Mouse (Mus musculus) CH12.LX (cell line): ENCODE measurements around the gene Hoxd3. TPM values are rescaled to one million over a fixed set of nuclear protein-coding genes. Genes with fewer than 3 reads are reported as not detected.

Experiments
- DNase-seq: peaks from one replicate; pipeline ENCODE4 v3.0.0-alpha.2; 2013; ENCODE audit errors: extremely low read depth
- H3K27ac ChIP-seq: 2 replicates; pipeline ENCODE4 v1.5.1; 2012; ENCODE audit warnings: low read depth, mild to moderate bottlenecking, control low read depth, moderate library complexity; ENCODE audit not compliant: insufficient read depth
- H3K27me3 ChIP-seq: replicated peaks from 2 replicates; pipeline ENCODE3; 2012; ENCODE audit warnings: inconsistent platforms
- H3K36me3 ChIP-seq, 2 experiments: replicated peaks in 1 of 2; 2 replicates each; pipeline versions ENCODE3 to v1.6.1; 2012; ENCODE audit warnings: inconsistent platforms in 1 of 2, low read length in 1 of 2, mild to moderate bottlenecking in 1 of 2, mixed read lengths in 1 of 2, moderate library complexity in 1 of 2; ENCODE audit not compliant: control insufficient read depth in 1 of 2, insufficient read depth in 1 of 2
- H3K4me1 ChIP-seq, 2 experiments: 2 replicates each; pipeline ENCODE4 v1.6.1; 2012; ENCODE audit warnings: inconsistent platforms in 1 of 2, moderate library complexity in 1 of 2; ENCODE audit not compliant: insufficient read depth in 2 of 2, control insufficient read depth in 1 of 2
- H3K4me2 ChIP-seq: 2 replicates; pipeline ENCODE4 v1.6.1; 2012; ENCODE audit warnings: low read depth, mild to moderate bottlenecking, control low read depth; ENCODE audit not compliant: poor library complexity, insufficient read depth, severe bottlenecking
- H3K4me3 ChIP-seq, 3 experiments: fragments of 150-350 bp in 1 of 3; sonication (generic) in 1 of 3; replicated peaks in 1 of 3; 2 replicates each; pipeline versions ENCODE3 to v1.5.1; 2011 to 2012; ENCODE audit warnings: low read depth in 2 of 3, low read length in 2 of 3, mild to moderate bottlenecking in 2 of 3, moderate library complexity in 2 of 3, control low read depth in 1 of 3, improper control_type of control experiment in 1 of 3, inconsistent platforms in 1 of 3, mixed read lengths in 1 of 3; ENCODE audit not compliant: poor library complexity in 1 of 3
- H3K79me2 ChIP-seq: replicated peaks from 2 replicates; pipeline ENCODE4 v1.6.1; 2012; ENCODE audit warnings: mild to moderate bottlenecking, moderate library complexity; ENCODE audit not compliant: control insufficient read depth, poor library complexity, insufficient read depth, severe bottlenecking; ENCODE audit errors: extremely low read depth
- H3K9ac ChIP-seq: 2 replicates; pipeline ENCODE4 v1.6.1; 2012; ENCODE audit warnings: low read depth, mild to moderate bottlenecking, control low read depth, moderate library complexity; ENCODE audit not compliant: insufficient read depth
- H3K9me3 ChIP-seq: replicated peaks from 2 replicates; pipeline ENCODE3; 2012; ENCODE audit warnings: low read length, inconsistent platforms, mixed read lengths
- CHD1 ChIP-seq: IDR thresholded peaks from 2 replicates; pipeline ENCODE4 v1.6.1; 2012; ENCODE audit warnings: low read depth, low read length, improper control_type of control experiment, inconsistent platforms
- ELF1 ChIP-seq: IDR thresholded peaks from 2 replicates; pipeline ENCODE4 v1.6.1; 2014; ENCODE audit warnings: low read depth, mild to moderate bottlenecking, inconsistent platforms, low read length, improper control_type of control experiment
- GABPA ChIP-seq: IDR thresholded peaks from 2 replicates; pipeline ENCODE4 v1.6.1; 2012; ENCODE audit warnings: low read depth, low read length, improper control_type of control experiment, inconsistent platforms; ENCODE audit not compliant: insufficient replicate concordance
- JUN ChIP-seq: IDR thresholded peaks from 2 replicates; pipeline ENCODE4 v1.6.1; 2011; ENCODE audit warnings: low read depth, mild to moderate bottlenecking, low read length, improper control_type of control experiment, moderate library complexity; ENCODE audit not compliant: insufficient read depth
- JUND ChIP-seq: conservative IDR thresholded peaks from 2 replicates; pipeline ENCODE4 v1.6.1; 2011; ENCODE audit warnings: low read depth, low read length, improper control_type of control experiment
- KAT2A ChIP-seq: IDR thresholded peaks from 2 replicates; pipeline ENCODE4 v1.6.1; 2012; ENCODE audit warnings: low read length, improper control_type of control experiment, inconsistent platforms; ENCODE audit not compliant: insufficient replicate concordance
- MAZ ChIP-seq: IDR thresholded peaks from 2 replicates; pipeline ENCODE4 v1.6.1; 2012; ENCODE audit warnings: low read depth, mild to moderate bottlenecking, inconsistent platforms, low read length, improper control_type of control experiment, moderate library complexity
- MXI1 ChIP-seq: IDR thresholded peaks from 2 replicates; pipeline ENCODE4 v1.6.1; 2011; ENCODE audit warnings: mild to moderate bottlenecking, low read depth, low read length, improper control_type of control experiment
- MYC ChIP-seq: IDR thresholded peaks from 2 replicates; pipeline ENCODE4 v1.6.1; 2011; ENCODE audit warnings: low read depth, mild to moderate bottlenecking, improper control_type of control experiment, low read length
- NELFE ChIP-seq: IDR thresholded peaks from 2 replicates; pipeline ENCODE4 v1.6.1; 2011; ENCODE audit warnings: low read depth, low read length, improper control_type of control experiment
- NRF1 ChIP-seq: IDR thresholded peaks from 2 replicates; pipeline ENCODE4 v1.6.1; 2014; ENCODE audit warnings: low read depth, mild to moderate bottlenecking, inconsistent platforms, low read length, improper control_type of control experiment, moderate library complexity
- PAX5 ChIP-seq: IDR thresholded peaks from 2 replicates; pipeline ENCODE4 v1.6.1; 2012; ENCODE audit warnings: low read length, inconsistent platforms, mixed read lengths
- POLR2A ChIP-seq: IDR thresholded peaks from 2 replicates; pipeline ENCODE4 v1.6.1; 2011; ENCODE audit warnings: low read depth, mild to moderate bottlenecking, improper control_type of control experiment, low read length
- POLR2AphosphoS2 ChIP-seq: IDR thresholded peaks from 2 replicates; pipeline ENCODE4 v1.6.1; 2011; ENCODE audit warnings: low read depth, low read length, improper control_type of control experiment
- RCOR1 ChIP-seq: conservative IDR thresholded peaks from 2 replicates; pipeline ENCODE4 v1.6.1; 2012; ENCODE audit warnings: low read depth, mild to moderate bottlenecking, inconsistent platforms, low read length, improper control_type of control experiment
- SIN3A ChIP-seq: IDR thresholded peaks from 2 replicates; pipeline ENCODE4 v1.6.1; 2012; ENCODE audit warnings: low read length, improper control_type of control experiment, inconsistent platforms
- TBP ChIP-seq: conservative IDR thresholded peaks from 2 replicates; pipeline ENCODE4 v1.6.1; 2011; ENCODE audit warnings: low read depth, low read length, improper control_type of control experiment
- USF1 ChIP-seq: IDR thresholded peaks from 2 replicates; pipeline ENCODE4 v1.6.1; 2014; ENCODE audit warnings: low read depth, mild to moderate bottlenecking, inconsistent platforms, low read length, improper control_type of control experiment
- USF2 ChIP-seq: conservative IDR thresholded peaks from 2 replicates; pipeline ENCODE4 v1.6.1; 2011; ENCODE audit warnings: low read depth, low read length, improper control_type of control experiment
- ZC3H11A ChIP-seq: IDR thresholded peaks from 2 replicates; pipeline ENCODE4 v1.6.1; 2012; ENCODE audit warnings: low read depth, mild to moderate bottlenecking, inconsistent platforms, low read length, improper control_type of control experiment
- ZMIZ1 ChIP-seq: IDR thresholded peaks from 2 replicates; pipeline ENCODE4 v1.6.1; 2012; ENCODE audit warnings: low read depth, mild to moderate bottlenecking, inconsistent platforms, low read length, improper control_type of control experiment
- dilution Hi-C: fragments of 300-500 bp; cut with MboI; formaldehyde crosslinking; loops from 2 replicates; pipeline ENCODE4 v1.14.3; 2020; ENCODE audit warnings: low sequenced_read_pairs; ENCODE audit not compliant: extremely low pct_unique_long_range_greater_than_20kb, extremely low pct_ligation_motif_present
- in situ Hi-C: fragments of 300-500 bp; cut with MboI; formaldehyde crosslinking; loops from 3 replicates; pipeline ENCODE4 v1.14.3; 2019; ENCODE audit warnings: low sequenced_read_pairs, low pct_ligation_motif_present, low pct_unique_long_range_greater_than_20kb, mixed read lengths
- polyA plus RNA-seq: library from polyadenylated mRNA; unstranded; fragments of >175 nt; gene quantifications from 2 replicates; pipeline ENCODE4 v1.2.1, GENCODE M21; 2012; ENCODE audit warnings: low read depth; ENCODE audit not compliant: insufficient read length
- total RNA-seq, 2 experiments: library from RNA; depleted of rRNA; stranded (reverse); fragments of 300-350 nt in 1 of 2; fragments of >200 nt in 1 of 2; gene quantifications; 2 replicates each; pipeline ENCODE4 v1.2.3; 2012 to 2014

Hoxd3 gene
- total and polyA plus RNA-seq, 3 experiments: 0.12 to 1.1 TPM; not detected in 1

DNA sequence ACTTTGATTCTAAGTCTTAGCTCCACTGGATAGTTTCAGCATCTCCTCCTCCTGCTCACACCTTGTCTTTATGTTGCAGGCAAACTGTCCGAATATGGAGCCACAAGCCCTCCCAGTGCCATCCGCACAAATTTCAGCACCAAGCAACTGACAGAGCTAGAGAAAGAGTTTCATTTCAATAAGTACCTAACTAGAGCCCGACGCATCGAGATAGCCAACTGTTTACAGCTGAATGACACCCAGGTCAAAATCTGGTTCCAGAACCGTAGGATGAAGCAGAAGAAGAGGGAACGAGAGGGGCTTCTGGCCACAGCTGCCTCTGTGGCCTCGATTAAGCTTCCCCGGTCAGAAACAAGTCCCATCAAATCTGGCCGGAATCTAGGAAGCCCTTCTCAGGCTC, 52.2 kb downstream of the Hoxd3 start:
- H3K79me2 ChIP-seq: no peaks in the 10 kb centered on the region
- H3K9me3 ChIP-seq: peaks cover 6% of the 10 kb centered on the region
- no peak overlapping the region for H3K9ac ChIP-seq
- no peak overlapping the region for H3K4me3 ChIP-seq
- no peaks in the 10 kb centered on the region for H3K4me1 ChIP-seq
- H3K27me3 ChIP-seq: no peaks in the 10 kb centered on the region
- in situ Hi-C loops: no loop called here
- dilution Hi-C loops: no loop called here
- no peaks in the 10 kb centered on the region for H3K36me3 ChIP-seq
- H3K4me2 ChIP-seq: no peak overlapping the region
- no peak for TF ChIP-seq PAX5
- no peak for TF ChIP-seq GABPA
- no peak overlapping the region for H3K27ac ChIP-seq
- DNase-seq: no peak

GRCm38 (mm10) chr2:74774359-74774758, 62.6 kb downstream of the Hoxd3 start:
- TF ChIP-seq GABPA (no peak), USF1 (no peak), NRF1 (no peak), POLR2AphosphoS2 (no peak), KAT2A (no peak), ZC3H11A (no peak), JUN (no peak), MAZ (no peak), RCOR1 (no peak), ZMIZ1 (no peak), MXI1 (no peak), NELFE (no peak), SIN3A (no peak), MYC (no peak), TBP (no peak), USF2 (no peak), ELF1 (no peak), POLR2A (no peak), CHD1 (no peak), JUND (no peak)
- Histone ChIP-seq H3K36me3 (no peaks in the 10 kb centered on the region), H3K27me3 (no peaks in the 10 kb centered on the region), H3K79me2 (no peaks in the 10 kb centered on the region), H3K9me3 (no peaks in the 10 kb centered on the region), H3K4me2 (no peak overlapping the region), H3K9ac (no peak overlapping the region), H3K4me1 (peaks cover 3 to 8% of the 10 kb centered on the region in 2 experiments; a peak in 1 of 4 replicates), H3K27ac (no peak overlapping the region), H3K4me3 (no peak overlapping the region)
- dilution Hi-C loops (no loop called here), in situ Hi-C loops (no loop called here)
- DNase-seq: no peak
